Mouse (Mus musculus) heart, postnatal 0 days (tissue): Measurements from ENCODE around the gene Senp2. TPM values are rescaled to one million over a fixed set of nuclear protein-coding genes. Genes with fewer than 3 reads are reported as not detected.
"Not testable (repeated sequence)": the region's sequence is repeated elsewhere in the genome, so short reads cannot be mapped to it uniquely, and the experiment has no call there.

Source experiments
- ATAC-seq: fragments of 200-750 bp; cut with Nextera tagmentation; 2 replicates; pipeline ENCODE4 v1.8.0; 2017; ENCODE audit warnings: low read depth, moderate number of reproducible peaks, moderate library complexity; ENCODE audit not compliant: insufficient read depth
- DNase-seq: peaks from one replicate; pipeline ENCODE4 v3.0.0-alpha.2; 2016; ENCODE audit warnings: low spot score
- H3K27ac ChIP-seq: fragments of 300-500 bp; sonication (generic); 2 replicates; pipeline ENCODE4 v1.5.1; 2014; ENCODE audit warnings: low read depth, mild to moderate bottlenecking
- H3K27me3 ChIP-seq: fragments of 300-500 bp; sonication (generic); 2 replicates; pipeline ENCODE4 v1.6.1; 2014; ENCODE audit warnings: low read length, mixed read lengths; ENCODE audit not compliant: control insufficient read depth, insufficient read depth
- H3K36me3 ChIP-seq: fragments of 300-500 bp; sonication (generic); replicated peaks from 2 replicates; pipeline ENCODE4 v1.6.1; 2014; ENCODE audit warnings: low read length, mixed read lengths; ENCODE audit not compliant: control insufficient read depth, insufficient read depth
- H3K4me1 ChIP-seq: fragments of 300-500 bp; sonication (generic); 2 replicates; pipeline ENCODE4 v1.6.1; 2014; ENCODE audit warnings: antibody characterized with exemption; ENCODE audit not compliant: control insufficient read depth, insufficient read depth
- H3K4me2 ChIP-seq: fragments of 300-500 bp; sonication (generic); 2 replicates; pipeline ENCODE4 v1.6.1; 2014; ENCODE audit warnings: low read depth, mild to moderate bottlenecking, low read length, moderate library complexity
- H3K4me3 ChIP-seq: fragments of 300-500 bp; sonication (generic); 2 replicates; pipeline ENCODE4 v1.5.1; 2014; ENCODE audit warnings: low read depth, low read length
- H3K9ac ChIP-seq: fragments of 300-500 bp; sonication (generic); replicated peaks from 2 replicates; pipeline ENCODE4 v1.6.1; 2014; ENCODE audit warnings: low read depth, low read length, mixed read lengths
- H3K9me3 ChIP-seq: fragments of 300-500 bp; sonication (generic); replicated peaks from 2 replicates; pipeline ENCODE4 v1.6.1; 2016; ENCODE audit warnings: low read length; ENCODE audit not compliant: control insufficient read depth
- CTCF ChIP-seq: IDR thresholded peaks from 2 replicates; pipeline ENCODE4 v1.5.1; 2016; ENCODE audit warnings: antibody characterized with exemption, control low read depth, low read depth
- EP300 ChIP-seq: IDR thresholded peaks from 2 replicates; pipeline ENCODE4 v1.6.1; 2016; ENCODE audit warnings: antibody characterized with exemption, low read depth
- WGBS: fragments of 180-500 bp; shearing (Covaris S2); extraction: QIAGEN DNeasy Blood & Tissue Kit; methylation state at CpG from one replicate; pipeline ENCODE4 v1.1.7; 2014; 5-methylcytosine and 5-hydroxymethylcytosine counted together
- polyA plus RNA-seq: library from polyadenylated mRNA; unstranded; fragments of >200 nt; fragmentation: Nextera tagmentation; extraction: Ambion mirVana; gene quantifications from 2 replicates; pipeline ENCODE4 v1.2.1, GENCODE M21; 2015
- total RNA-seq: library from RNA; depleted of rRNA; stranded (reverse); fragments of >200 nt; gene quantifications from 2 replicates; pipeline ENCODE4 v1.2.3, GENCODE M21; 2014; ENCODE audit warnings: low replicate concordance

Gene Senp2
- total and polyA plus RNA-seq, 2 experiments from 2014 or later, result 6.2 to 14.8 TPM

- Histone ChIP-seq H3K9me3 (no peaks in the 10 kb centered on the region; the same call in 1 of the 2 replicates), H3K4me1 (no peaks in the 10 kb centered on the region), H3K4me2 (no peak overlapping the region), H3K9ac (no peak overlapping the region), H3K4me3 (no peak overlapping the region), H3K27ac (no peak overlapping the region), H3K27me3 (no peaks in the 10 kb centered on the region), H3K36me3 (no peaks in the 10 kb centered on the region)
- ATAC-seq (no peak), DNase-seq (no peak)
- TF ChIP-seq EP300 (no peak), CTCF (no peak)
- 70% methylated on average over 5 of the region's 5 CpGs for WGBS
Measured at GRCm38 (mm10) chr16:21977347-21977746, 31.9 kb upstream of the Senp2 start.

DNA sequence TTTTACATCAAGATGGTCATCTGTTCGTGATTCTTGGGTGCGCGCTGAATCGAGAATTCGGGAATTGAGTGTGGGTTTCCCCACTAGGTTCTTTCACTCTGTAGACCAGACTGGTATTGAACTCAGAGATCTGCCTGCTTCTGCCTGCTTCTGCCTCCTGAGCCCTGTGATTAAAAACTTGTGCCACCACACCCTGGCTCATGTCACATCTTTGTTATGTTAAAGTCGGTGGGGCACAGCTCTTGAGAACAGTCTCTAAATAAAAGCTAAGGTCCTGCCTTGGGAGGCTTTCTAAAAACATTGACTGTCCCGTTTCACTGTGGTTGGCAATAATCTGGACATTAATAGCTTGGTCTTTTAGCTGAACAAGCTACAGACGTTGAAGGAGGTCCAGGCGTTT, 26.1 kb upstream of the Senp2 start:
- no peaks in the 10 kb centered on the region for H3K4me1 ChIP-seq
- H3K27me3 ChIP-seq, result no peaks in the 10 kb centered on the region
- H3K4me3 ChIP-seq, result no peak overlapping the region
- H3K4me2 ChIP-seq, result no peak overlapping the region
- no peak for TF ChIP-seq CTCF
- no peak for TF ChIP-seq EP300
- H3K36me3 ChIP-seq, result no peaks in the 10 kb centered on the region
- no peak overlapping the region for H3K9ac ChIP-seq
- WGBS, result 87% methylated on average over 9 of the region's 9 CpGs
- no peak for ATAC-seq
- H3K9me3 ChIP-seq, result no peaks in the 10 kb centered on the region; the same call in 1 of the 2 replicates
- no peak overlapping the region for H3K27ac ChIP-seq
- no peak for DNase-seq

- no peak overlapping the region for H3K9ac ChIP-seq
- WGBS, result 85% methylated on average over 4 of the region's 4 CpGs
- H3K9me3 ChIP-seq, result no peaks in the 10 kb centered on the region; the same call in 1 of the 2 replicates
- no peaks in the 10 kb centered on the region for H3K36me3 ChIP-seq
- no peaks in the 10 kb centered on the region for H3K27me3 ChIP-seq
- no peak for ATAC-seq
- TF ChIP-seq CTCF (no peak), EP300 (no peak)
- H3K4me1 ChIP-seq, result no peaks in the 10 kb centered on the region
- DNase-seq, result no peak
- H3K27ac ChIP-seq, result no peak overlapping the region
- H3K4me2 ChIP-seq, result no peak overlapping the region
- H3K4me3 ChIP-seq, result no peak overlapping the region
Measured at GRCm38 (mm10) chr16:21983581-21983980, 25.7 kb upstream of the Senp2 start.

DNA sequence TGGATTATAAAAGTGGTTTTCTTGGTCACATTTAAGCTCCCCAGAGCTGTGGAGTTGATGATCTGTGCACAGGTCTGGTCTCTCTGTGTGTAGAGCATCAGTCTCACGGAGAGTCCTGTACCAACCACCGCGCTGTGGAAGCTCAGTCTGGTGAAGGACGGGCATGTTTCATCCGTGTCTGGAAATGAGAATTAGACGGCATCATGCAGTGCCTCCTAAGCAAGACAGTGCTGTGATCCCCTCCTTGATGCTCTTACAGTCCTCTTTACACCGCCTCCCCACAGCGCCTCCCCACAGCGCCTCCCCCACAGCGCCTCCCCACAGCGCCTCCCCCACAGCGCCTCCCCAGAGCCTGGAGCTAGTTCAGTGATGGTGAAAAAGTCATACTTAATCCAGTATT, 25.2 kb upstream of the Senp2 start:
- no peak for ATAC-seq
- Histone ChIP-seq H3K27me3 (no peaks in the 10 kb centered on the region), H3K9ac (no peak overlapping the region), H3K4me2 (no peak overlapping the region), H3K36me3 (no peaks in the 10 kb centered on the region), H3K27ac (no peak overlapping the region), H3K4me1 (no peaks in the 10 kb centered on the region), H3K4me3 (no peak overlapping the region), H3K9me3 (no peaks in the 10 kb centered on the region; the same call in 1 of the 2 replicates)
- TF ChIP-seq EP300 (no peak), CTCF (no peak)
- WGBS, result 77% methylated on average over 12 of the region's 12 CpGs
- DNase-seq, result no peak

DNA sequence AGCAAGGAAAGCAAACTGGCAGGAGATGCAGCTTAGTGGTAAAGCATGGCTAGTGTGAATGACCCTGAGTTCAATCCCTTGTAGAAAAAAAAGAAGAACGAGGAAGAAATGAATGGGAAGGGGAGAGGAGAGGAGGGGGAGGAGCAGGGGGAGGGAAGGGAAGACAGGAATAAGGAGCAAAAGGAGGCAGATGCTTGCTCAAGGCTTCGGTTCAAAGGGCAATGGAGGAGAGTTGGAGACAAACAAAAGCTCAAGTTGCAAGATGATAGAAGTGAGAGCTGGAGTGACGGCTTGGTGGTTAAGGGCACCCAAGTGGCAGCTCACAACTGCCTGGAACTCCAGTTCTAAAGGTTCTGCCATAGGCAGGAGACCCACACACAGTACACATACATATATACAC, 23.1 kb upstream of the Senp2 start:
- WGBS, result 49% methylated on average over 3 of the region's 3 CpGs
- DNase-seq (no peak), ATAC-seq (no peak)
- Histone ChIP-seq H3K27me3 (no peaks in the 10 kb centered on the region), H3K36me3 (no peaks in the 10 kb centered on the region), H3K27ac (no peak overlapping the region), H3K4me1 (no peaks in the 10 kb centered on the region), H3K4me3 (no peak overlapping the region), H3K9me3 (no peaks in the 10 kb centered on the region; the same call in 1 of the 2 replicates), H3K9ac (no peak overlapping the region), H3K4me2 (no peak overlapping the region)
- TF ChIP-seq EP300 (no peak), CTCF (no peak)

DNA sequence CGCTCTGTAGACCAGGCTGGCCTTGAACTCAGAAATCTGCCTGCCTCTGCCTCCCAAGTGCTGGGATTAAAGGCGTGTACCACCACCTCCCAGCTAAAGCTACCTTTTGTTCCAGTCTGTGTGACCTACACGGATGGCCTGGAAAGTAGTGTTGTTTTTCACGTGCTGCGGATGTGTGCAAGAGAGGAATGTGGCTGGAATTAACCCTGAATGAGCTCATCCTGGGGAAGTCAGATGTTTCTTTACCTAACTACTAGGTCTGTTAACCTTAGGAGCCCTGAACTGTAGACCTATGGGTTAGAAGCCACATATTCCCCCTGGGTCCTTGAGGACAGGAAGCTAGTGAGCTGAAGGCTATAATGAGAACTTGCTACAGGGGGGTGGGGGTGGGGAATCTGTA, 21.3 kb upstream of the Senp2 start:
- no peaks in the 10 kb centered on the region for H3K9me3 ChIP-seq
- H3K27ac ChIP-seq, result no peak overlapping the region
- no peaks in the 10 kb centered on the region for H3K36me3 ChIP-seq
- 54% methylated on average over 5 of the region's 5 CpGs for WGBS
- TF ChIP-seq EP300 (no peak), CTCF (no peak)
- H3K4me2 ChIP-seq, result no peak overlapping the region
- ATAC-seq (no peak), DNase-seq (no peak)
- H3K27me3 ChIP-seq, result no peaks in the 10 kb centered on the region
- H3K4me3 ChIP-seq, result no peak overlapping the region
- no peaks in the 10 kb centered on the region for H3K4me1 ChIP-seq
- H3K9ac ChIP-seq, result no peak overlapping the region

- H3K27me3 ChIP-seq, H3K9me3 ChIP-seq, H3K9ac ChIP-seq, H3K4me1 ChIP-seq, H3K27ac ChIP-seq, H3K36me3 ChIP-seq, H3K4me3 ChIP-seq, H3K4me2 ChIP-seq, ATAC-seq, DNase-seq: not testable (repeated sequence)
Measured at GRCm38 (mm10) chr16:21990893-21991292, 18.4 kb upstream of the Senp2 start.
